Mouse (Mus musculus) cerebellum, postnatal 14 days (tissue): ENCODE data around the gene Amy2a5.
"Not testable (repeated sequence)": the region's sequence is repeated elsewhere in the genome, so short reads cannot be mapped to it uniquely, and the experiment has no call there.

Source experiments
- DNase-seq, 2 experiments: peaks; one replicate each; pipeline ENCODE4 v3.0.0; 2021; ENCODE audit warnings: mixed read lengths in 2 of 2

The Amy2a5 gene

GRCm38 (mm10) chr3:113258737-113259136 lies at the start of gene Amy2a5:
TSS of gene Amy2a5 (minus strand) at chr3:113258837.
- not testable (repeated sequence) for DNase-seq

GRCm38 (mm10) chr3:113291349-113291748 lies 32.7 kb upstream of the Amy2a5 start, which contains the start of gene Amy2a4:
TSS of gene Amy2a4 (minus strand) at chr3:113291449.
- DNase-seq = not testable (repeated sequence)

DNA sequence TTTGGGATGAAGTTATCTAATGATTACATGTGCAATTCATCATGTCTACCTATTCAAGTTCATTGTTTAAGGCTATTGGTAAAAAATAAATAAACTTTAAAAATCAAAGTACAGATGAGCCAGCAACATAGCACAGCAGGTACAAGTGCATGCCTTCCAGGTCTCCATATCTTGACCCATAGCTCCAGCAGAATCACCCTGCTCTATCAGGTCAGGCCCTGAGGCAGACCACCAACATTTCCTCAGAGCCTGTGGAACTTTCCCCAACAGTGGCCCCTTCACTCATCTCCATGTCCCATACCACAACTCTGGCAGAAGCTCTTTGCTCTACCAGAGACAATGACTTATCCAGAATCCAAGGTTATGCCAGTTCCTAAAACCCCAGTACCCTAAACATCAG lies 21.6 kb upstream of the Amy2a5 start:
- DNase-seq = not testable (repeated sequence)

- DNase-seq = not testable (repeated sequence)
These were observed 20.9 kb upstream of the Amy2a5 start for GRCm38 (mm10) chr3:113279586-113279985.

GRCm38 (mm10) chr3:113227115-113227514 lies 31.5 kb downstream of the Amy2a5 start:
- no peak for DNase-seq
